Mouse (Mus musculus) ES-Bruce4 (cell line): ENCODE data around the gene Rap1gap2. TPM values are rescaled to one million over a fixed set of nuclear protein-coding genes. Genes with fewer than 3 reads are reported as not detected.
A peak's percentile ranks its signal among the peaks of the same experiment; 100 is the strongest.

ENCODE experiments used
- H3K27ac ChIP-seq: 2 replicates; pipeline ENCODE4 v1.5.1; 2012; ENCODE audit warnings: low read length, inconsistent platforms; ENCODE audit not compliant: insufficient read depth
- H3K27me3 ChIP-seq: 2 replicates; pipeline ENCODE4 v1.6.1; 2012; ENCODE audit warnings: mild to moderate bottlenecking, low read length, inconsistent platforms; ENCODE audit not compliant: control insufficient read depth, poor library complexity, insufficient read depth, severe bottlenecking
- H3K36me3 ChIP-seq: 2 replicates; pipeline ENCODE4 v1.6.1; 2012; ENCODE audit warnings: inconsistent platforms, mild to moderate bottlenecking, low read length, moderate library complexity; ENCODE audit not compliant: control insufficient read depth, poor library complexity, insufficient read depth, severe bottlenecking
- H3K4me1 ChIP-seq: one replicate; pipeline ENCODE4 v1.8.1; 2011; ENCODE audit warnings: low read length; ENCODE audit not compliant: control insufficient read depth, insufficient read depth
- H3K4me3 ChIP-seq: 2 replicates; pipeline ENCODE4 v1.5.1; 2011; ENCODE audit warnings: low read depth, mild to moderate bottlenecking, low read length
- H3K9ac ChIP-seq: 2 replicates; pipeline ENCODE4 v1.6.1; 2012; ENCODE audit warnings: low read depth, mild to moderate bottlenecking, inconsistent platforms; ENCODE audit not compliant: poor library complexity, severe bottlenecking
- H3K9me3 ChIP-seq: replicated peaks from 2 replicates; pipeline ENCODE4 v1.6.1; 2012; ENCODE audit warnings: mild to moderate bottlenecking, low read length, inconsistent platforms; ENCODE audit not compliant: control insufficient read depth, poor library complexity, insufficient read depth, severe bottlenecking
- CTCF ChIP-seq: IDR thresholded peaks from one replicate; pipeline ENCODE4 v1.8.1; 2011; ENCODE audit warnings: low read depth, low read length
- EP300 ChIP-seq: IDR thresholded peaks from 2 replicates; pipeline ENCODE4 v1.6.1; 2011; ENCODE audit warnings: low read depth, low read length; ENCODE audit not compliant: insufficient read depth
- POLR2A ChIP-seq: IDR thresholded peaks from one replicate; pipeline ENCODE4 v1.8.1; 2011; ENCODE audit warnings: low read length; ENCODE audit not compliant: insufficient read depth
- polyA plus RNA-seq: library from polyadenylated mRNA; stranded (reverse); fragments of >200 nt; gene quantifications from 2 replicates; pipeline ENCODE4 v1.2.4, GENCODE M21; 2011; ENCODE audit warnings: low read depth; ENCODE audit not compliant: missing spikeins, insufficient read depth, insufficient read length

Gene Rap1gap2
- 4.0 and 5.7 TPM in 2 replicates for polyA plus RNA-seq

DNA sequence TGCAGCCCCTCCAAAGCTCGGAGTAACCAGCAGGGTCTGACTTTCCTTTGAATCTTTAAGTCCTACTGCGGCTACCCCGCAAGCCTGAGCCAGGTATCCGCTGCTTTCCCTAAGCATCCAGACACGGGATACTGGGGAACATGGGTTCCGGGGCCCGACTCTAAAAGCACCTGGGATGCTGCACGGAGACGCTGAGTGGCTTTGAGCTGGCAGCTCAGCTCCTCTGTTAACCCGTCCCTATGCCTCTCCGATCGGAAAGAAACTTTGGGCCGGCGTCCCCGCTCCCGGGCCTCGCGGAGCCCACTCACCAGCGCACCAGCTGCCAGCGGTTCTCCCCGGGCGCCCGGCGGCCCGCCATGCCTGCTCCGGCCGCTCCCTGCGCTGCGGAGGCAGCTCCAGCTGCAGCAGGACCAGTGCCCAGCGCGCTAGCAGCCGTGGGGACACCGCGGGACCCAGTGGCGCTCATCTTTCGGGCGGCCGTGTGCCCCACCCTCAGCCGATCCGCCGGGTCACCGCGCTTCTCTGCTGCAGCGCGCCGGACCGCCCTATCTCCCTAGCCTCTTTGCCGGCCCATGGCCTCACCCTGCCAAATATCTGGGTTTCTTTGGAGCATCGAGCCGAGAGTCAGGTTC is at the start of gene Rap1gap2:
TSS of gene Rap1gap2 (minus strand) at position 371 of the 632 bp plus-strand sequence.
- peak within 1 kb of the TSS; percentile 92 for H3K27ac ChIP-seq
- no peak for TF ChIP-seq CTCF
- no peak for TF ChIP-seq POLR2A
- TF ChIP-seq EP300: no peak
- H3K9ac ChIP-seq: peak within 1 kb of the TSS; percentile 94
- H3K27me3 ChIP-seq: no peaks in the 10 kb centered on the region
- peak within 1 kb of the TSS; percentile 76 for H3K4me3 ChIP-seq
- H3K4me1 ChIP-seq: peaks cover 2% of the 10 kb centered on the region
- H3K36me3 ChIP-seq: no peaks in the 10 kb centered on the region
- no peaks in the 10 kb centered on the region for H3K9me3 ChIP-seq

GRCm38 (mm10) chr11:74660336-74660735 is 49.6 kb upstream of the Rap1gap2 start:
- Histone ChIP-seq H3K27me3 (no peaks in the 10 kb centered on the region), H3K4me3 (no peak overlapping the region), H3K36me3 (peaks cover 83% of the 10 kb centered on the region)

GRCm38 (mm10) chr11:74655941-74656340 is 45.2 kb upstream of the Rap1gap2 start:
- Histone ChIP-seq H3K9me3 (no peaks in the 10 kb centered on the region), H3K27me3 (no peaks in the 10 kb centered on the region), H3K9ac (no peak overlapping the region), H3K4me1 (peaks cover 3% of the 10 kb centered on the region), H3K4me3 (no peak overlapping the region), H3K36me3 (peaks cover 42% of the 10 kb centered on the region), H3K27ac (no peak overlapping the region)
- TF ChIP-seq EP300: no peak
- TF ChIP-seq CTCF: no peak
- TF ChIP-seq POLR2A: no peak

More at GRCm38 (mm10) chr11:74660336-74660735, 49.6 kb upstream of the Rap1gap2 start:
- H3K9ac ChIP-seq: no peak overlapping the region
- TF ChIP-seq EP300: no peak
- no peak for TF ChIP-seq CTCF
- no peak for TF ChIP-seq POLR2A
- H3K9me3 ChIP-seq: no peaks in the 10 kb centered on the region
- H3K4me1 ChIP-seq: no peaks in the 10 kb centered on the region
- H3K27ac ChIP-seq: no peak overlapping the region

- Histone ChIP-seq H3K27me3 (no peaks in the 10 kb centered on the region), H3K27ac (peak overlapping the region; percentile 30; the same call in 1 of the 2 replicates), H3K9ac (no peak overlapping the region), H3K4me1 (peaks cover 3% of the 10 kb centered on the region), H3K9me3 (no peaks in the 10 kb centered on the region), H3K4me3 (no peak overlapping the region), H3K36me3 (peaks cover 16% of the 10 kb centered on the region)
- no peak for TF ChIP-seq EP300
- no peak for TF ChIP-seq POLR2A
- TF ChIP-seq CTCF: no peak
These were observed 42.7 kb upstream of the Rap1gap2 start for GRCm38 (mm10) chr11:74653385-74653784.

DNA sequence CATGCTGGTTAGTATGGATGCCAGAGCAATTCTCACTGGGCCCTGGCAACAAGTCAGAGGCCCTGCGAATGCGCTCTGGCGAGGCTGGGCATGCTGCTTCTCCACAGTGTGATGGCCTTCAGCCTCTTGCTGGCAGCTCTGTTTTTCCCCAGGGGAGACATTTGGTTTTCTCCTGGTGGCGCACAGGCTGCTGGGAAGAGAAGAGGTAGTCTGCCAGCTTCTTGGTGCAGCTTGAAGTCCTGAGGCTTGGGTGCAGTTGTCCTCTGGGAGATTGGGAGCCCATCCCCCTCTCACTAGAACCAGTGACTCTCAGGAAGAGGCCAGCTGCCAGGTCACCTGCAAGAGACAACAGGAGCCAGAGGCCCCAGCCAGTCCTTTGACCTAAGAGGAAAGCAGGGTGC is 42.1 kb upstream of the Rap1gap2 start:
- H3K9ac ChIP-seq: no peak overlapping the region

DNA sequence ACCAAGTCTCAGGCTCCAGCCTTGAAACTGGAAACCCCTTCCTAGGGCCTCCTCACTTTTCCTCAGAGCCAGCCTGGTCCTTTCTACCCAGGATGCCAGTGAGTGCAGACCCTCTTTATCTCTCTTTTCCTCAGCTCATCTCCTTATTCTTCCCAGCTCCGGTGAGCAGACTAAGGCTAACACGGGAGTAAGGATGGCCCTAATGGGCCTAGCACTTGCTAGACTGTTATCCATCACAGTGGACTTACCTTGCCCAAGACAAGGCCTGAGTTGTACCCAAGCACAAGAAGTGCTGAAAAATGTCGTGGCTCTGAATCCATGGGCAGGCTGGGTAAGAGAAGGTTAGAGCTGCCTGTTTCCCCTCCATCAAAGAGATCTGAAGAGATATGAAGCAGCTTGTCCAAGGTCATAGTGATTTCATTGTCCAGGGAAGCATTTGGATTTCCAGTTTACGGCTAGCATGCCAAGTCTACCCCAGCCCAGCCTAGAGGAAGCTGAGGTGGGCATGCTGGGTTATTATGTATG is 39.9 kb upstream of the Rap1gap2 start:
- peaks cover 3% of the 10 kb centered on the region for H3K4me1 ChIP-seq
- no peaks in the 10 kb centered on the region for H3K27me3 ChIP-seq
- H3K9ac ChIP-seq: peak overlapping the region; percentile 90
- H3K27ac ChIP-seq: no peak overlapping the region
- no peak for TF ChIP-seq EP300
- TF ChIP-seq POLR2A: no peak
- no peak for TF ChIP-seq CTCF
- H3K9me3 ChIP-seq: no peaks in the 10 kb centered on the region
- H3K4me3 ChIP-seq: peak overlapping the region; percentile 89
- no peaks in the 10 kb centered on the region for H3K36me3 ChIP-seq

More for the DNA sequence above, 42.1 kb upstream of the Rap1gap2 start:
- H3K27ac ChIP-seq: no peak overlapping the region
- peaks cover 10% of the 10 kb centered on the region for H3K36me3 ChIP-seq
- H3K4me3 ChIP-seq: no peak overlapping the region
- TF ChIP-seq CTCF (no peak), POLR2A (no peak), EP300 (no peak)
- no peaks in the 10 kb centered on the region for H3K9me3 ChIP-seq
- H3K4me1 ChIP-seq: peaks cover 3% of the 10 kb centered on the region
- no peaks in the 10 kb centered on the region for H3K27me3 ChIP-seq
